Mouse (Mus musculus) stomach, embryonic 14.5 days (tissue): ENCODE measurements around the gene Tmem80. TPM values are rescaled to one million over a fixed set of nuclear protein-coding genes. Genes with fewer than 3 reads are reported as not detected.
A peak's percentile ranks its signal among the peaks of the same experiment; 100 is the strongest.

Source experiments
- ATAC-seq: fragments of 200-750 bp; cut with Nextera tagmentation; 2 replicates; pipeline ENCODE4 v1.8.0; 2017; ENCODE audit warnings: low read depth, moderate TSS enrichment; ENCODE audit not compliant: insufficient number of reproducible peaks, insufficient read depth, low FRiP score
- H3K27ac ChIP-seq: fragments of 300-500 bp; sonication (generic); 2 replicates; pipeline ENCODE4 v1.5.1; 2014; ENCODE audit warnings: mild to moderate bottlenecking, low read length, moderate library complexity, mixed read lengths
- H3K27me3 ChIP-seq: fragments of 300-500 bp; sonication (generic); 2 replicates; pipeline ENCODE4 v1.6.1; 2014; ENCODE audit warnings: low read length, control low read depth, mixed read lengths; ENCODE audit not compliant: control insufficient read depth, insufficient read depth
- H3K36me3 ChIP-seq: fragments of 300-500 bp; sonication (generic); 2 replicates; pipeline ENCODE4 v1.6.1; 2014; ENCODE audit warnings: mild to moderate bottlenecking, control low read depth, low read length, moderate library complexity, mixed read lengths; ENCODE audit not compliant: control insufficient read depth, insufficient read depth
- H3K4me1 ChIP-seq: fragments of 300-500 bp; sonication (generic); 2 replicates; pipeline ENCODE4 v1.6.1; 2014; ENCODE audit warnings: low read length, control low read depth, mixed read lengths; ENCODE audit not compliant: control insufficient read depth, insufficient read depth
- H3K4me2 ChIP-seq: fragments of 300-500 bp; sonication (generic); replicated peaks from 2 replicates; pipeline ENCODE4 v1.6.1; 2014; ENCODE audit warnings: low read depth, low read length, control low read depth
- H3K4me3 ChIP-seq: fragments of 300-500 bp; sonication (generic); 2 replicates; pipeline ENCODE4 v1.5.1; 2014; ENCODE audit warnings: low read depth, low read length, control low read depth
- H3K9ac ChIP-seq: fragments of 300-500 bp; sonication (generic); replicated peaks from 2 replicates; pipeline ENCODE4 v1.6.1; 2014; ENCODE audit warnings: low read depth, mild to moderate bottlenecking, control low read depth, low read length, moderate library complexity, mixed read lengths
- H3K9me3 ChIP-seq: fragments of 300-500 bp; sonication (generic); 2 replicates; pipeline ENCODE4 v1.6.1; 2016; ENCODE audit warnings: low read depth, low read length, control low read depth; ENCODE audit not compliant: control insufficient read depth
- WGBS: fragments of 180-500 bp; shearing (Covaris S2); extraction: QIAGEN DNeasy Blood & Tissue Kit; methylation state at CpG from one replicate; pipeline ENCODE4 v1.1.7; 2014; 5-methylcytosine and 5-hydroxymethylcytosine counted together
- polyA plus RNA-seq: library from polyadenylated mRNA; unstranded; fragments of >200 nt; fragmentation: Nextera tagmentation; extraction: Ambion mirVana; gene quantifications from 2 replicates; pipeline ENCODE4 v1.2.1, GENCODE M21; 2014

Gene Tmem80
- polyA plus RNA-seq, 1 experiment from 2014 or later = 32.4 TPM

DNA sequence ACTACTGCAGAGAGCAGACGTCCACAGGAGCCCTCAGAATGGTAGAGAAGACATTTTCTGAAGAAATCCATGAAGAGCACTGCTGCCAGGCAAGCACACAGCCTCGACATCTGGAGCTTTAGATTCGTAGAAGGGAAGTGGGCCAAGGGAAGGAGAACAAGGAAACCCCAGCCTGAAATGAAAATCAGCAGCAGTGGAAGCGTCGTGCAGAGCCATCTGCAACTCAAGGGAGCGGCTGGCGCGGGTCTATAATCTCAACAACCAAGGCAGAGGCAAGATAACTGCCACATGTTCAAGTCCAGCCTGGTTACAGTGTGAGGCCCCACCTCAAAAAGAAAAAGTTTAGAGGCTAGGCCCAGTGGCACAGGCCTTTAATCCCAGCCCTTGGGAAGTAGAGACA lies 12.5 kb upstream of the Tmem80 start:
- H3K4me1 ChIP-seq = no peaks in the 10 kb centered on the region
- no peak overlapping the region for H3K9ac ChIP-seq
- 89% methylated on average over 8 of the region's 8 CpGs for WGBS
- no peaks in the 10 kb centered on the region for H3K9me3 ChIP-seq
- H3K4me3 ChIP-seq = no peak overlapping the region
- peaks cover 87% of the 10 kb centered on the region for H3K36me3 ChIP-seq
- no peak for ATAC-seq
- H3K27me3 ChIP-seq = no peaks in the 10 kb centered on the region
- H3K4me2 ChIP-seq = no peak overlapping the region
- H3K27ac ChIP-seq = no peak overlapping the region

DNA sequence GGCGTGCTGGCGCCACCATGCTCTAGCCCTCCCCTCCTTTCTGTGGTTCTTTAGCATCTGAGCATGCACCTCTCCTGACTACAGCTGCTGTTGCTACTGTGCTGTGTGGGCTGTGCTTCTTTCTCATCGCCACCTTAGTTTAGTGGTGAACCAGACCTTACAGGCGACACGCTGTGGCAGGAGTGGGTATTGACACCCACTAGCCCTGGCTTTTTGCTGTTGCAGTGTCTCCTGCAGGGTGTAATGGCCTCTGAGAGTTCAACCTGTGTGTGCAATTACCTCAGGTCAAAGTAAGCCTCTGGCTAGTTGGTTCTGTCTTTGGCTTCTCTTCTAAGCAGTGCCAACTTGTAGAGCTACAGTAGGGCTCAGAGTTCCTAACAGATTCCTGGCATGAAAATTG lies 11.6 kb upstream of the Tmem80 start:
- no peaks in the 10 kb centered on the region for H3K4me1 ChIP-seq
- ATAC-seq = no peak
- H3K27ac ChIP-seq = no peak overlapping the region
- 78% methylated on average over 5 of the region's 5 CpGs for WGBS
- H3K4me3 ChIP-seq = no peak overlapping the region
- no peaks in the 10 kb centered on the region for H3K9me3 ChIP-seq
- no peak overlapping the region for H3K9ac ChIP-seq
- peaks cover 86% of the 10 kb centered on the region for H3K36me3 ChIP-seq
- no peak overlapping the region for H3K4me2 ChIP-seq
- no peaks in the 10 kb centered on the region for H3K27me3 ChIP-seq

DNA sequence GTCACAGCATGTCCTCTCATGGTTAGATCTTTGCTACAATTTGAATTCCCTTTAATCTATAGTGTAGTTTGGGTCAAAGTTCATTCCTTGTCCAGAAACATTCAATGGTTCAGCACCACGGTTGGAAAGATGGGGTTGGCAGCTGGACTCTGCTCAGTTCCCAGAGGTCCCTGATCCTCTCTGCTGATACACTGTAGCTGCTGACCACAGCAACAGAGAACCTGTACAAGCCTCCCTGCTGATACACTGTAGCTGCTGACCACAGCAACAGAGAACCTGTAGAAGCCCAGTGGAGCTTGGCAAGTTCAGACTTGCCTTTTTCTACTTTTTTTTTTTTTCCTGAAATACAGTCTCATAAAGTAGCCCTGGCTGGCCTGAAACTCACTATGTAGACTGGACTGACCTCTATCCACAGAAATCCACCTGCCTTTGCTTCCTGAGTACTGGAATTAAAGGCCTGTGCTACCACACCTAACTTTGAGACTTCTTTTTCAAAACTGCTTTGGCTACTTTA lies 9.9 kb upstream of the Tmem80 start:
- Histone ChIP-seq H3K4me1 (no peaks in the 10 kb centered on the region), H3K9ac (no peak overlapping the region), H3K27ac (no peak overlapping the region), H3K27me3 (no peaks in the 10 kb centered on the region), H3K36me3 (peaks cover 86% of the 10 kb centered on the region), H3K4me2 (no peak overlapping the region), H3K9me3 (no peaks in the 10 kb centered on the region), H3K4me3 (no peak overlapping the region)
- 77% methylated on average over 1 of the region's 1 CpGs for WGBS
- no peak for ATAC-seq

DNA sequence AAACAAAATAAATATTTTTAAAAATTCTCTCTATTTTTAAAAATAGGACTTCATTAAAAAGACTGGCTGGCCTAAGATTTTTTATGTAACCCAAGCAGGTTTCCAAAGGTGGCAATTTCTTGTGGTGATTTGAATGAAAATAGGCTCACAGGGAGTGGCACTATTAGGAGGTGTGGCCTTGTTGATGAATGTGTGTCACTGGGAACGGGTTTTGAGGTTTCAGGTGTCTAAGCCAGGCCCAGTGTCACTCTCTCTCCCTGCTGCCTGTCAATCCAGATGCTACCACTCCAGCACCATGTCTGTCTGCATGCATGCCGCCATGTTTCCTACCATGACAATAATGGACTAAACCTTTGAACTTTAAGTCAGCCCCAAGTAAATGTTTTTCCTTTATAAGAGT lies 8.1 kb upstream of the Tmem80 start:
- Histone ChIP-seq H3K4me1 (no peaks in the 10 kb centered on the region), H3K9ac (no peak overlapping the region), H3K9me3 (no peaks in the 10 kb centered on the region), H3K4me3 (no peak overlapping the region), H3K27me3 (no peaks in the 10 kb centered on the region), H3K4me2 (no peak overlapping the region), H3K27ac (no peak overlapping the region), H3K36me3 (peaks cover 83% of the 10 kb centered on the region)
- WGBS = 66% methylated on average over 2 of the region's 2 CpGs
- ATAC-seq = no peak

DNA sequence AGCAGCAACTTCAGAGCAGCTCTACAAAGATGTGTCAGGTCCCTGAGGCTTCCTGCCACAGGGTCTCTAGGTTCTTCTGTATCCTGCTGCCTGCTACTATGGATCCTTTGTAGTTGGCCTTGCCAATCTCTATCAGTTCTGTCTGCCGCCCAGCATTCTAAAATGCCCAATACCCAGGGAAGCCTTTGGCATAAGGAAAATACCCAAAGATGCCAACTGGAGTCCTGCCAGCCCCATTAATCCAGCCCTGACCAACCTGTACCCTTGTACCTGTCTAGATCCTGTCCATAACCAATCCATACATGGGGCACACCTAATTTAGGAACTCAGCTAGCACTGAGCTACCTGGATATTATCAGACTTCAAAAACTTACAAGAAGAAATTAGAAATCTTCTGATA lies 2.9 kb upstream of the Tmem80 start:
- ATAC-seq = no peak
- no peaks in the 10 kb centered on the region for H3K27me3 ChIP-seq
- no peak overlapping the region for H3K27ac ChIP-seq
- H3K9ac ChIP-seq = no peak overlapping the region
- H3K36me3 ChIP-seq = peaks cover 38% of the 10 kb centered on the region
- H3K9me3 ChIP-seq = no peaks in the 10 kb centered on the region
- H3K4me1 ChIP-seq = peaks cover 14% of the 10 kb centered on the region
- 91% methylated on average over 1 of the region's 1 CpGs for WGBS
- H3K4me2 ChIP-seq = no peak overlapping the region
- H3K4me3 ChIP-seq = no peak overlapping the region

DNA sequence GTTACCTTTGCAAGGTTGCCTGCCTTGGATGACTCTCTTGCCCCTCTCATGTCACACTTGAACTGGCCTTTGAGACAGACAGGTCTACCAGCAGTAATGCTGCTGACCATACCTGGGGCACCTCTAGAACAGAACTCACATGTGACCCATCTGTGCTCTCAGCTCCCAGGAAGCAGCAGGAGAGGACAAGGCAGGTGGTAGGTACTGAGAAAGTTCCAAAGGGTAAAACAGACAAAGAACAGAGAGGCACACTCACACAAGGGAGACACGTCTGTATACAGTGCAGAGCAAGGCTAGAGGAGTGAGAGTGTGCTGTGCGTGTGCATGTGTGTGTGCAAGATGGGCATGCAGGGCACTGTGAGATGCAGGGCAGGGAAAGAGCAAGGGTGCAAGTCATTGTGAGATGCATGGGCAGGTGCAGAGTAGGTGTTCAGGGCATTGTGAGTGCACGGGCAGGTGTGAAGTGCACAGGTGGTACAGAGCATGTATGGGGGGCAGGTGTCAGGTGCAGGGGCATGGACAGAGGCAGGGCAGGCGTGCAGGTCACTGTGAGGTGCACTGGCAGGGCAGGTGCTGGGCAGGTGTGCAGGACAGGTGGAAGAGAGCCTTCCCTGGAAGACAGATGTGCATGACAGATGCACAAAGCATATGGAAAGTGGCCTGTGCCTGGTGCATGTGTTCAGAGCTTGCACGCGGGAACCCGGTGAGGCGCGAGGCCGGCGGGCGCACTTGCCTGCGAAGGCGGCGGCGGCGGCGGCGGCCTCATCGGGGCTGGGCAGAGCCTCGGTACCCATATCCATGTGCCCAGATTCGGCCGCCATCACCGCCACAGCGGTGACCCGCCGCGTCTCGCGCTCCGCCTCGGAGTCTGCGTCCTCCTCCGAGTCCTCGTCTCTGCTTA lies 743 bp upstream of the Tmem80 start:
- peak; percentile 2; the same call in 1 of the 2 replicates for ATAC-seq
- Histone ChIP-seq H3K9ac (peak overlapping the region; percentile 87), H3K4me3 (peak overlapping the region; percentile 65), H3K27me3 (no peaks in the 10 kb centered on the region), H3K9me3 (no peaks in the 10 kb centered on the region), H3K4me2 (peak overlapping the region; percentile 100), H3K4me1 (peaks cover 14% of the 10 kb centered on the region), H3K27ac (peak overlapping the region; percentile 99), H3K36me3 (peaks cover 22% of the 10 kb centered on the region)
- 4% methylated on average over 29 of the region's 35 CpGs for WGBS

DNA sequence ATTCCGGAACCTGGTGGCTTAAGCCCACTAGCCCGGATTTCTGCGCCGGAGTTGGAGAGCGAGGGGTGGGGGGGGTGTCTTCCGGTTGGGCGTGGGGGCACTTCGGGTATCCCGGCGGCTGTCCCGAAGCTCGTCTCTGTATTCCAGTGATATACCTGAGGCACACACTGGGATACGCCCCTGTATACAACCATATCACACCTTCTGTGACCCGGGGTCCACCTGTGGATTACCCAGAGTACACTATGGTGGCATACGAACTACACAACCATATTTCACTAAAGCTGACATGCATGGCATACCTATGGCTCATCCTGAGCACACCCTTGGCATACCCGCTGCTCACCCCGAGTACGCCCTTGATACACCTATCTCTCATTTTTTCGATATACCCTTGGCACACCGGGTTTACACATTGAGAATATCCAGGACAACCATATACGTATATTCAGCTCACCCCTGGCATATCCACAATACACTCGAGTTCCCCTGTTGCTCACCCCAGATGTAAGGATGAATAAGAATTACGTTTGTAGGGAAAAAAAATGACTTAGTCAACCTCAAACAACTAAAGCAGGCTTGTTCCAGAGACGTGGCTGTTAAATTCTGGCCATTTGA lies 943 bp downstream of the Tmem80 start:
- peak; percentile 7 for ATAC-seq
- Histone ChIP-seq H3K4me1 (peaks cover 14% of the 10 kb centered on the region), H3K9ac (peak overlapping the region; percentile 87), H3K9me3 (no peaks in the 10 kb centered on the region), H3K36me3 (peaks cover 14% of the 10 kb centered on the region), H3K27me3 (no peaks in the 10 kb centered on the region), H3K27ac (peak overlapping the region; percentile 99), H3K4me3 (peak overlapping the region; percentile 65), H3K4me2 (peak overlapping the region; percentile 46)
- 13% methylated on average over 24 of the region's 24 CpGs for WGBS

DNA sequence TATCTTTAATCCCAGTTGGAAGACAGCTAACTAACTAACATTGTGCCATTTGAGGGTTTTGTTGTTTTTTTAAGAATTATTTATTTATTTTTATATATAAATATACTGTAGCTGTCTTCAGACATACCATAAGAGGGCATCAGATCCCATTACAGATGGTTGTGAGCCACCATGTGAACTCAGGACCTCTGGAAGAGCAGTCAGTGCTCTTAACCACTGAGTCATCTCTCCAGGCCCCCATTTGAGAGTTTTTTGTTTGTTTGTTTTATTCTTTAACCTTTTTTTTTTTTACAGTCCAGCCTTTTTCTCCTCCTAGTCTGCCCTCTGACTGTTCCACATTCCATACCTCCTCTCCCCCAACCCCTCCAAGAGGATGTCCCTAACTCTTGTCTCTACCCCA lies 3.2 kb downstream of the Tmem80 start:
- no peaks in the 10 kb centered on the region for H3K9me3 ChIP-seq
- H3K4me1 ChIP-seq = peaks cover 13% of the 10 kb centered on the region
- no peak overlapping the region for H3K27ac ChIP-seq
- H3K4me2 ChIP-seq = no peak overlapping the region
- ATAC-seq = no peak
- no peaks in the 10 kb centered on the region for H3K27me3 ChIP-seq
- peaks cover 14% of the 10 kb centered on the region; the same call in 1 of the 2 replicates for H3K36me3 ChIP-seq
- no peak overlapping the region for H3K9ac ChIP-seq
- H3K4me3 ChIP-seq = no peak overlapping the region
